In the genomic region with DNA sequence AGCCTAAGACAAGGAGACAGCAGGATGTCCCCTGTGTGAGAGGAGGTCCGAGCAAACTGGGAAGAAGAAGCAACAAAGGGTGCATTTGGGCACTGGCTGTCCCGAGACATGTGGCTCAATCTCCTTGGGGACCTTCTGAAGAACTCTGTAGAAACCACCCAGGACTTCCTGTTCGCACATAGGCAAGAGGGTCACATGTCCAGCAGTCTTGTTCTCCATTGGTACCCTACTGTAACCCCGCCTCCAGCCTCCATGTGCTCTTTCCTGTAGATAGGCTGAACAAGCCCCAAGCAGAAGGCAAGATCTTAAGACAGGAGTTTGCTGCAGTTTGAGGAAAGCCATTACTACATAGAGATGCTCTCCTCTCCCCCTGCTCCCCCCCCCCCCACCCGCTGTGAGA, we compare ENCODE assay signal across 1 mouse cellular context.
A peak's percentile ranks its signal among the peaks of the same experiment; 100 is the strongest.
TF ChIP-seq lines count a peak whose summit lies in the region.

No protein-coding gene starts in this region.

TF ChIP-seq in CH12.LX, 34 proteins besides CTCF, POLR2A, EP300 and RAD21:
- peak; percentile 65 for TF ChIP-seq USF1 (IDR thresholded peaks at IDR 0.05; ENCODE audit: low read depth, low read length)
- TF ChIP-seq ELF1 (IDR thresholded peaks at IDR 0.05; ENCODE audit: low read depth, low read length), result peak; percentile 59
- TF ChIP-seq HCFC1 (IDR thresholded peaks at IDR 0.05; ENCODE audit: low read depth, low read length), result no peak
- no peak for TF ChIP-seq NELFE (IDR thresholded peaks at IDR 0.05; ENCODE audit: low read depth, low read length)
- no peak for TF ChIP-seq ETS1 (conservative IDR thresholded peaks at IDR 0.05; ENCODE audit: low read depth, low read length)
- TF ChIP-seq ZC3H11A (IDR thresholded peaks at IDR 0.05; ENCODE audit: low read depth, low read length), result no peak
- TF ChIP-seq USF2 (conservative IDR thresholded peaks at IDR 0.05; ENCODE audit: low read depth, low read length), result peak; percentile 66
- TF ChIP-seq MAX (IDR thresholded peaks at IDR 0.05; ENCODE audit: low read length), result peak; percentile 71
- peak; percentile 51; the same call in 1 of the 2 replicates for TF ChIP-seq MYC (IDR thresholded peaks at IDR 0.05; ENCODE audit: low read depth, low read length)
TF ChIP-seq in CH12.LX: peak in this region for 5.
